Mouse (Mus musculus): ENCODE measurements around the gene Invs. TPM values are rescaled to one million over a fixed set of nuclear protein-coding genes. Genes with fewer than 3 reads are reported as not detected.
"Not testable (repeated sequence)": the region's sequence is repeated elsewhere in the genome, so short reads cannot be mapped to it uniquely, and the experiment has no call there.

Gene Invs
- total RNA-seq, 1 experiment from 2014 or later = 10.6 TPM

DNA sequence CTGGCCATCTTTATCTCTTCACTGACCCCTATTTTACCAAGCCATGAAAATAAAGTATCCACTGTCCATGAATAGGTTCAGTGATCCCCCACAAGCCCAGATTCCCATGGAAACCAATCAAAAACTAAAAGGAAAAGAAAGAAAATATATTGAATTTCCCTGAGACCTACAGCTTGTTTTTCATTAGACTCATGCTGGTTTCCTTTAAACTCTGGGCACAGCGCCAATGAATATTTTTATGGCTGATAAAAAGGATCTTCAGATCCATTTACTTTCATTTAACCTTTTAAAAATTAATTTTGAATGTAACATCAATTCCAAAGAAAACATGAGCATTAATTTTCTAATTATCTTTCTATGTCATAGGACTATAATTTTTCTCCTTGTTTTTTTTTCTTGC is 41.7 kb downstream of the Invs start:
- ATAC-seq (ENCODE audit: extremely low read depth, insufficient number of reproducible peaks, low FRiP score, poor library complexity, severe bottlenecking) = no peak

DNA sequence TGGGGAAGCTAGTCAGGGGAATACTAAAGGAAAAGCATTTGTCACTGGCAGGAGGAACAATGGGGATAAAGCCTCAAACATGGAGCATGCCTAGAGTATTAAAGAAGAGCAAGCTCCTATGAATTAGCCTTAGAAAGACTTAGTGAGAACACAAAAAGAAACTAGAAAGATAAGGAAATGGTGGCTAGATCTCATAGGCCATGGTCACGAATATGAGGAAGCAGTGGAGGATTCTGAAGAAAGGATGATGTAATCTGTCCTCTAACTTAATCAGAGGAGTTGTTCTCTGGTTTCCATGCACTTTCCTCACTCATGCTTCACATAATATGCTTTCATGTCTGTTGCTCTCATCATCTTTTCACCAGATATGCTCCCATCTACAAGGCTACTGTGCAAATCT is 42.5 kb downstream of the Invs start:
- no peak for ATAC-seq (ENCODE audit: extremely low read depth, insufficient number of reproducible peaks, low FRiP score, poor library complexity, severe bottlenecking)

DNA sequence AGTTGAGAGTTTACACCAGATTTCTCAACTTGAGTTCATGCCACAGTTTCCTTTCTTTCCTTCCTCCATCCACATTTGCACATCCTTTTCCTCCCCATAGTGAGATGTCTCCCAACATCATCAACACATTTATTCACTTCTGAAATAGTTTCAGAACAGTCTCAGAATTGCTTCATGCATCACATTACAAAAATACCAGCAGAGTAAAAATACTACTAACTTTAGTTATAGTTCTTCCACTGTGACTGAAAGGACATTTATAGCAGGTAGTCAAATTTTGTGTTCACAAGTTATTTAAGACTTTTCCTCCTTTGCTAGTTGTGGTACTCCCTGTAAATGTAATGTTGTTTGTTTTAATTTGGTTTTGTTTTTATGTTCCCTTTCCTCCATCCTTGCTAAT is 47.6 kb downstream of the Invs start:
- ATAC-seq (ENCODE audit: extremely low read depth, insufficient number of reproducible peaks, low FRiP score, poor library complexity, severe bottlenecking) = no peak

DNA sequence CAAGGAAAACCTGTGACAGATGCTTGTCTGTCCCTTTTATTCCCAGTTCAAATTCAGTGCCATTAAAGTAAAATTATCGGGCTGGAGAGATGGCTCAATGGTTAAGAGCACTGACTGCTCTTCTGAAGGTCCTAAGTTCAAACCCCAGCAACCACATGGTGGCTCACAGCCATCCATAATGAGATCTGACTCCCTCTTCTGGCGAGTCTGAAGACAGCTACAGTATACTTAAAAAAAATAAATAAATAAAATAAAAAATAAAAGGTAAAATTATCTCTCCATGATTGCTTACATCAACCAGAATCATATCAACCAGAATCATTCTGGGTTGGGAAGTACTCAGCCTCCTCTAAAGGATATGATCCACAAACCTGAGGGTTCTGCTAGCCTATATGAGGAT is 48.5 kb downstream of the Invs start:
- ATAC-seq (ENCODE audit: extremely low read depth, insufficient number of reproducible peaks, low FRiP score, poor library complexity, severe bottlenecking) = no peak

DNA sequence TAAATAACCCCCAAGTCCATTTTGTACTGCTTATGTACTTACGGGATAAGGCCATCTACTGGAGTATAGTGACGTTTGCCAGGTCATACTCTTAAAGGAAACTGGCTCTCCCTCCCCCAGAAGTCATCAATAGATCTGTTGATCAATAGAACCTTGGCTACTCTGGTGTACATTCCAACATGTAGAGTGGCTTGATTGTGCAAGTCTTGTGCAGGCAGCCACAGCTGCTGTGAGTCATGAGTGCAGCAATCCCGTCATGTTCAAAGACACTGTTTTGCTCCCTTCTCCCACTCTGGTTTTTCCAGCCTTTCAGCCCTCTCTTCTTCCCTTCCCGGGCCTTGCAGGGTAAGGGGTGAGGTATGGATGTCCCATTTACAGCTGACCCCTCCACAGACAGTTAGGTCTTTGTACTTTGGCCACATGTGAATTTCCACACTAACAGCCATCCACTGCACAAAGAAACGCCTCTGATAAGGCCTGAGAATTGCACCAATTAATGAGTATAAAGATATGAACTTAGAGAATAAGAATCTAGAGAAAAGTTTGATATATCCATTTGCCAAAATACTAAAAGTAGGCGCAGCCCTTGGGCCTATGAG is 53.0 kb downstream of the Invs start:
- ATAC-seq (ENCODE audit: extremely low read depth, insufficient number of reproducible peaks, low FRiP score, poor library complexity, severe bottlenecking) = no peak

DNA sequence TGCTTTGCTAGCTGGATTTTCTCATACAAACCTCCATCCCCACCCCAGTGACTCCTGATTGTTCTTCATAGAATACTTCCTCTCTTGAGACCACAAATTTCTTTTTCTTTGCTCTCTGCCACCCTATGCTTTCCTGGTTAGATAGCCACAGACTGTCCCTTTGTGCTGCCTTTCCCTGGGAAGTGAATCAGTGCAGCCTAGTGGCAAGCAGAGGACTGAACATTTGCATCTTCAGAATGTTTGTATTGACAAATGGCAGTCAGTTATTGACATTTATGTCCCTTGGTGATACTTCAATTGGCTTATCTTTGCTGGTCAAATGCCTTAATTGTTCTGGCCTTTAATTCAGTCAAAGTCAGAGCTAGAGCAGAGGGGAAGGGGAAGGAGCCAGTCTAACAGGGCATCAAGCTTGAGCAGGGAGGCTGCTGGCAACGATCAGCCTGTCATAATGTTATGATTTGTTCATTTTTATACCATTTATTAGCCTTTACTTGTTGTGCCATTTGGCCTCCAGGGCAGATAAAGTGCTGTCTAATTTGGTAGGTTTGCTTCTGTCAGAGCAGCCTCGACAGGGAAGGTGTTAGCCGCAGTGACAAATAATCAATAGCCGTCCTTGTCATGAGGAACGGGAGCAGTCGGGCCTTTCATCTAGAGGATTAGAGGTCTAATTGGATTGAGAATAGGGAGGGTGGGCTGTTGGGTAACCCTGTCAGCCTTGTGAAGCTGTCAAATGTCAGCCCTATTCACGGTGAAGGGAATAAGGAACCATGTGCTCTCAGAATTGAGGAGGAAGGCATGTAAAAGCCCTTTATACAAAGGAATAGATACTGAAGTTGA is 55.6 kb downstream of the Invs start:
- no peak for ATAC-seq (ENCODE audit: extremely low read depth, insufficient number of reproducible peaks, low FRiP score, poor library complexity, severe bottlenecking)

DNA sequence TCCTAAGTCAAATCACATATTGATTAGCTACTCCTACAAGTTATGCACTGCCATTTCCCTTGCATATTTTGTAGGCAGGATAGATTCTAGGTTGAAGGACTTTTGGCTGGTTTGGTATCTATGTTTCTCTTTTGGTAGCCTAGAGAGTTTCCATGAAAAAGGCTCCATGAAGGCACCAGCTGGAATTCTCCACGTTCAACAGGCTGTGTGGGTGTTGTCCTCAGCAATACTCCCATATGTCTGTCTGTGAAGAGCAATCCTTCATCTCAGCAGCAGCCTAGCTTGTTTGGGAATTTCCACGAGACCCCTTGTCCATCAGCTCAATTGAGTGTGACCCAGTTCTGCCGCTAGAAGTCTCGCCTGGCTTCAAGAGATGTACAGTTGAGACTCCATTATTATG is 63.1 kb downstream of the Invs start:
- no peak for ATAC-seq (ENCODE audit: extremely low read depth, insufficient number of reproducible peaks, low FRiP score, poor library complexity, severe bottlenecking)

DNA sequence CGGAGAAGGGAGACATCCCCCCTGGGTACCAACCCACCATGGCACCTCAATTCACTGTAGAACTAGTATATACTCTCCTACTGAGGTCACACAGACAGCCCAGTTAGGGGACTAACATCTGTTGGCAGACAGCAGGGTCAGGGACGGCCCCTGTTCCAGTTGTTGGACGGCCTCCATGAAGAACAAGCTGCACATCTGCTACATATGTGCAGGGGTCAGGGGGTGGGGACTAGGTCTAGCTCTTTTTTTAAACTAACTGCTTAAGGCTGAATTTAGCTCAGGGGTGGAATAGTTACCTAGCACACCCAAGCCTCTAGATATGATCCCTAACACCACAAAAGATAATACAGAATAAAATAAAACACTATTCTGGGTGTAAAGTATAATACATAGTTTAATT is 82.8 kb downstream of the Invs start:
- ATAC-seq (ENCODE audit: extremely low read depth, insufficient number of reproducible peaks, low FRiP score, poor library complexity, severe bottlenecking) = no peak

DNA sequence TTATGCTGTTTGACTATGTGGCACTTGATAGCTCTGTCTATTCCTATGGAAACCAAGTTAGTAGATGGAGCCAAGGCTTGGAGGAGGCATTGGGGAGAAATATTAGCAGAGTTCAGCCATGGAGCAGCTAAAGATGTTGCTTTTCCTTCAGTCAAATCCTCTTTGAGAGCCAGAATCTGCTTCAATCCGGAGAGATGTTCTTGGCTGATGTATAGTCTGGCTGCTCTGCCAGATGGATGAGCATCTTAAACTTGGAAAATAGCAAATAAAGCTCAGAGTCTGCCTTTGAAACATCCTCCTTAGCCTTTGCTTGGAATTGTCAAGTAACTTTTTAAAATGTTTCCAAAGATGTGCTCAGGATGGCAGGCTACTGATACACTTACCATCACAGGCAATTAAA is 91.5 kb downstream of the Invs start:
- no peak for ATAC-seq (ENCODE audit: extremely low read depth, insufficient number of reproducible peaks, low FRiP score, poor library complexity, severe bottlenecking)

DNA sequence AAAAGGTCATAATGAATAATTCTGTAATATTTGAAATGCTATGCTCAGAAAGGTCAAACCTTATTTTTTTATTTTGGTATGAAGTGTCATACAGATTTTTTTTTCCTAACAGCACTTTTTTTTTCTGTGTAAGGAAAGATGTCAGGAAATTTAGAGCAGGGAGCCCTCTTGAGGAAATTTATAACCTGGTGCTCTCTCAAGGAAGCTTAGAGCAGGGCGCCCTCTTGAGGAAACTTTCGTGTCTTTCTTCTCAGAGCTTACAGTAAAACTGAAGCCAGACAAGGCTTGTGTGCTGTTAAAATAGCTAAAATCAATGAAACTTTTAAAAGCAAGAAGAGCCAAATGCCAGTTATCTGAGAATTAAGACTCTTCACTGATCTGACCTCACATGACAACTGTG is 101.4 kb downstream of the Invs start:
- no peak for ATAC-seq (ENCODE audit: extremely low read depth, insufficient number of reproducible peaks, low FRiP score, poor library complexity, severe bottlenecking)

DNA sequence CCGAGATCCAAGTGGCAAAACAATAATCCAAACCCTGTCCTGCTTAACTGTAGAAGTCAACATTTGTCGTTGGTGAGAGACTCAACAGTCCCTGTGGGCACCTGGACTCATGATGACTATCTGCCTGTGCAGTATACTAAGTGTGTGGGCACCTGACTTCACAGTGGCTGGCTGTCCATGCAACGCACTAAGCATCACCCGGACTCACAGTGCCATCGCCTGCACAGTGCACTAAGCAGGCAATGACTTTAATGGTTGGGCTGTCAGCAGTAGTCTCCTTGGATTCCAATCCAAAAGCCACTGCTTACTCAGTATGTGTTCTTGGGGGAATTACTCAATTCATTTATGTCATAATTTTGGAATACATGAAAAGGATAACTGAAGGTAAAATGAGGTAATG is 102.9 kb downstream of the Invs start:
- ATAC-seq (ENCODE audit: extremely low read depth, insufficient number of reproducible peaks, low FRiP score, poor library complexity, severe bottlenecking) = no peak

DNA sequence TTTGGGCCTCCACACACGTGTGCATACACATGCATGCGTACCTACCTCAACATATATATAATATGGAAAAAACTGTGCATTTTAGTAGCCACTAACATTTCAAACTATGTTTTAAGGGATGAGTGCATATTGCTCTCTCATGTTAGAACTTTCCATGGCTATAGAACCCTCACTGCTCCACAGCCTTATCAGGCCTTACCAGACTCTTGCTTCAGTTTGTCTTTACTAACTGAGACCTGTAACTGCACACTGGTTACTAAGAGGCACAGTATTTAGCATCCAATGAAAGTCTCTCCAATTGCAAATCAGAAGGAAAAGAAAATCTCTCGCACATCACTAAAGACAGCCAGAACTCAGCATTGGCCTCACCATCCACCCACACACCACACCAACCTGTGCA is 117.4 kb downstream of the Invs start:
- ATAC-seq (ENCODE audit: extremely low read depth, insufficient number of reproducible peaks, low FRiP score, poor library complexity, severe bottlenecking) = no peak

DNA sequence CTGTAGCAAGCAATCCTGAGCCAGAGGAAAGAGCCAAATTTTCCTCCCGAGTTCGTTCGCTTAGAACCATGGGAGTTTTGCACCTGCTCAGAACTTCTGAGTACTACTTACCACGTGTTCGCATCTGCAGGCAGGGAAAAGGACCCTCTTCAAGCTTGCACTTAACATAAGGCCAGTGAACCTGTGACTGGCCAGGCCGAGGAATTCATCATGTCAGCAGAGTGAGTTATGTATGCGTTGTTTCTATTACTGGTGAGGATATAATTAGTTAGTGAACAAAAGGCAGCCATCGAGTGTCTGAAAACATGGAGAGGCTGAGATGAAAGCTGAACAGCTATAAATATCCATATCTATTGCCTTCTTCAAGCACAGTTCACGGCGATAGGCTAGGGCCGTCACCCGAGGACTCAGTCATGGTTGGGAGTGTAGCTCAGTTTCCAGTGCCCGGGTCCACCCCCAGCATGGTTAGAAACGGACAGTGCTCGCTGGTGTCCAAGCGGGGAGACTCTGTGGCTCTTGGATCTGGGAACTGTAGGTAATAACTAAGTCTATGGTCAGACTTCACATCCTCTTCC is 123.6 kb downstream of the Invs start:
- no peak for ATAC-seq (ENCODE audit: extremely low read depth, insufficient number of reproducible peaks, low FRiP score, poor library complexity, severe bottlenecking)

DNA sequence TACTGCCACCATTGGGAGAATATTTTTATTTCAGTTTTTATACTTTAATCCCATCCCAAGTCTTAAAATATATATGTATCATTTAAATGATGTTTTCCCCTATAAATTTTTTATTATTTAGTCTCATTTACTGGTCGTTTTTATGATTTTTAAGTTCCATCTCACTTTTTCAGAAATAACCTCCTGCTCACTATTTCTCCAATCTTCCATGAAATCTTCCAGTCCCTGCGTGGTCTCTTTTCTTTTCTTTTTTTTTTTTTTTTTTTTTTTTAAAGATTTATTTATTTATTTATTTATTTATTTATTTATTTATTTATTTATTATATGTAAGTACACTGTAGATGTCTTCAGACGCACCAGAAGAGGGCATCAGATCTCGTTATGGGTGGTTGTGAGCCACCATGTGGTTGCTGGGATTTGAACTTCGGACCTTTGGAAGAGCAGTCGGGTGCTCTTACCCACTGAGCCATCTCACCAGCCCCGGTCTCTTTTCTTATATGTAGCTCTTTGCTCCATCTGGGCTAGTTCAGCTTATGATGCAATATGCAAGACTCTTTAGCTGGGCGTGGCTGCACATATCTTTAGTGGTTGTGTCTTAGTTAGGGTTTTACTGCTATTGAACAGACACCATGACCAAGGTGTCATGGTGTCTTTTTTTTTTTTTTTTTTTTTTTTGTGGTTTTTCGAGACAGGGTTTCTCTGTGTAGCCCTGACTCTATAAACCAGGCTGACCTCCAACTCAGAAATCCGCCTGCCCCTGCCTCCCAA is 126.3 kb downstream of the Invs start:
- ATAC-seq (ENCODE audit: extremely low read depth, insufficient number of reproducible peaks, low FRiP score, poor library complexity, severe bottlenecking) = not testable (repeated sequence)

DNA sequence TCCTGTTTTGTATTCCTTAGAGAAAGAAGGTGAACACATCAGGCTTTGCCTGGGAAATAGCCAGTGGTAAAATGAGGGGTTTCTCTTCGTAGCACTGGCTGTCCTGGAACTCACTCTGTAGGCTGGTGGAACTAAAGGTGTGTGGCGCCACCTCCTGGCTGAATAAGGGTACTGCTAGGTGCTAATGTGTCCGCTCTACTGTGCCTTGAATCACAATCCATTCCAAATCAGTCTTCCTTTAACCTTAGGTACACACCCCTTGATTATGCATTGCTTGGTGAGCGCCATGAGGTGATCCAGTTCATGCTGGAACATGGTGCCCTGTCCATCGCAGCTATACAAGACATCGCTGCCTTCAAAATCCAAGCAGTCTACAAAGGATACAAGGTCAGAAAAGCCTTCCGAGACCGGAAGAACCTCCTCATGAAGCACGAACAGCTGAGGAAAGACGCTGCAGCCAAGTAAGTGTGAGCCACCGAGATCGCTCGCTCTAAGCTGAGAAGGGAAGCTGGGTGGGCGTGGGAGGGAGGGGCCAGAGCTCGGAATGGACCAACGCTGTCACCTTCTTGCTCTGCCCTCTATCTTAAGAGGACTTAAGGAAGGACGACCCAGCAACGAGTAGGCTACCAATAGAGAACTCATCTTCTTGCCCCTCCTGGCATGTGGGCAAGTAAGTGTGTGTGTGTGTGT is 127.9 kb downstream of the Invs start:
- ATAC-seq (ENCODE audit: extremely low read depth, insufficient number of reproducible peaks, low FRiP score, poor library complexity, severe bottlenecking) = peak; percentile 58; the same call in 1 of the 2 replicates

DNA sequence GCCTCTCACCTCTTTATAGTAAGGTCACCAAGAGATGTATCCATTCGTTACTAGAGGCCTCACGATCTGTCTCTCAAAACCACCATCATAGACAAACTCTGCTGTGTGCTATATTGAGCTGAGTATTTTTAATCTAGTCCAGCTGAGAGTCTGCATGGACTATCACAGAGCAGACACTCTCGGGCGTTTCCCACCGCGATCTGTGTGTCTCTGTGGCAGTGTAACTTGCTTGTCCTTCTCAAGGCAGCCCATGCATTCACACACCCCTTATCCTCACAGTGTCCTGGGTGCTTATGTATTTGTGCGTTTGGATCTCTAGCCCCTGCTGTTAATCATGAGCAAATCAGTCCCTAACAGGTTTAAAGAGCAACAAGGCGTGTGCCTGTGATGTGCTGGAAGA is 133.9 kb downstream of the Invs start:
- ATAC-seq (ENCODE audit: extremely low read depth, insufficient number of reproducible peaks, low FRiP score, poor library complexity, severe bottlenecking) = no peak

DNA sequence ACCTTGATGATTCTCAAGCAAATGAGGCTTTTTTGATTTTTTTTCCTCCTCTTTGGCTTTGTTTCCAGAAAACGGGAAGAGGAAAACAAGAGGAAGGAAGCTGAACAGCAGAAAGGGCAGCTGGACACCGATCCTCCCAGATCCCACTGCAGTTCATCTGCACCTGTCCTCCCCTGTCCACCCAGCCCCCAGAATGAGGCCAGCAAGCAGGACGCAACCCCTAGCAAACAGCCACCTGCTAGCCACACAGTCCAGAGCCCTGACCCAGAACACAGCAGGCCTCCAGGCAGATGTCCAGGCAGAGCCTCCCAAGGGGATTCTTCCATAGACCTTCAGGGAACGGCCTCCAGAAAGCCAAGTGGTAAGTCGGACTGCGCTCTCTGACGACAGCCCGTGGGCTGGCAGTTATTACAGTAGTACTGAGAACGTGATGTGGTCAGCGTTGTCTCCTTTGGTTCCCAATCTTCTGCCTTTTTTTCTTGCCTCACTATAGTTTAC is 136.3 kb downstream of the Invs start:
- no peak for ATAC-seq (ENCODE audit: extremely low read depth, insufficient number of reproducible peaks, low FRiP score, poor library complexity, severe bottlenecking)

DNA sequence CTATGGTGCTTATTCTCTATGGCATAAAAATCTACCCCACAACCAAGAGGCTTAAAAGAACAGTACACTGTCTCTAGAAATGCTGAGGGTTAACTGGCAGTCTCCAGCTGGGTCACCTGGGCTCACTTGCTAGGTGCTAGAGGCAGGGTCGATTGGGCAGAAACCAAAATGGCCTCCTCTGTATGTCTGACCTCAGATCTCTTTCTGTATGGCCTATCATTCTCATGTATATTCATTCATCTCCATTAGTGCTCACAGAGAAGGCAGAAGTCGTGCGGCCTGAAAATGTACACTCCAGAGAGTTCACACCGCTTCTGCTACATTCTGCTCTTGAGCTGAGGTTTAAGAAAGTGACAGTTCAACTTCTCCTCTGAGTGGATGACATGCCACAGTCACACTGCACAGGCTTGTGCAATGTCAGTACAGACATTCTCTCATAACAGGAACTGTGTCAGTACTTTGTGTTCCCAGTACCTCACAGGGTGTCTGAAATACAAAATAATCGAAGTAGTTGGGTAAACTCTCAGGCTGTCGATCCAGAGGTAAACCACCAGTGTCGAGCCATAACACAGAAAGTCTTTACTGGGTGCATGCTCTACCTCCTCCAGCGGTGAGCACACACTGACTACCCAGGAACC is 139.4 kb downstream of the Invs start:
- ATAC-seq (ENCODE audit: extremely low read depth, insufficient number of reproducible peaks, low FRiP score, poor library complexity, severe bottlenecking) = peak; percentile 18; the same call in 1 of the 2 replicates
